Mouse (Mus musculus) E14TG2a.4 (cell line): ENCODE measurements around the gene Pla2g2c.

ENCODE experiments used
- CTCF ChIP-seq: conservative IDR thresholded peaks from 2 replicates; pipeline ENCODE4 v1.5.1; 2014; ENCODE audit warnings: low read length
- NANOG ChIP-seq: IDR thresholded peaks from 2 replicates; pipeline ENCODE4 v1.6.1; 2014; ENCODE audit warnings: borderline replicate concordance, low read length, mixed read lengths
- POU5F1 ChIP-seq: IDR thresholded peaks from 2 replicates; pipeline ENCODE4 v1.6.1; 2014; ENCODE audit warnings: low read length, borderline replicate concordance

- no peak for TF ChIP-seq CTCF
- no peak for TF ChIP-seq NANOG
- TF ChIP-seq POU5F1 = no peak
Measured at GRCm38 (mm10) chr4:138714186-138714585, 10.4 kb upstream of the Pla2g2c start.
